Mouse (Mus musculus): Measurements from ENCODE around the gene Srpk1. TPM values are rescaled to one million over a fixed set of nuclear protein-coding genes. Genes with fewer than 3 reads are reported as not detected.
"Not testable (repeated sequence)": the region's sequence is repeated elsewhere in the genome, so short reads cannot be mapped to it uniquely, and the experiment has no call there.

Srpk1 gene
- polyA plus RNA-seq, 1 experiment from 2014 or later: 117 TPM

GRCm38 (mm10) chr17:28572521-28572920, 50.0 kb downstream of the Srpk1 start:
- Histone ChIP-seq H3K9me3 (no peaks in the 10 kb centered on the region), H3K9ac (replicated peaks) (no peak overlapping the region), H3K4me3 (no peak overlapping the region), H3K4me2 (replicated peaks) (no peak overlapping the region), H3K36me3 (no peaks in the 10 kb centered on the region), H3K27me3 (0 out of 2 replicates have a peak, but pooled peaks cover 14% of the 10 kb centered on the region), H3K27ac (replicated peaks) (no peak overlapping the region), H3K4me1 (peaks cover 9% of the 10 kb centered on the region)
- WGBS: 86% methylated on average over 7 of the region's 7 CpGs
- no peak for ATAC-seq (ENCODE audit: low FRiP score, low read depth)

GRCm38 (mm10) chr17:28571868-28572267, 50.6 kb downstream of the Srpk1 start:
- no peak overlapping the region for H3K27ac ChIP-seq (replicated peaks)
- H3K4me2 ChIP-seq (replicated peaks): no peak overlapping the region
- 0 out of 2 replicates have a peak, but pooled peaks cover 14% of the 10 kb centered on the region for H3K27me3 ChIP-seq
- H3K9me3 ChIP-seq: no peaks in the 10 kb centered on the region
- no peak for ATAC-seq (ENCODE audit: low FRiP score, low read depth)
- H3K36me3 ChIP-seq: no peaks in the 10 kb centered on the region
- H3K4me1 ChIP-seq: peaks cover 9% of the 10 kb centered on the region
- 83% methylated on average over 3 of the region's 3 CpGs for WGBS
- no peak overlapping the region for H3K9ac ChIP-seq (replicated peaks)
- no peak overlapping the region for H3K4me3 ChIP-seq

- no peaks in the 10 kb centered on the region for H3K36me3 ChIP-seq
- H3K9me3 ChIP-seq: no peaks in the 10 kb centered on the region
- ATAC-seq (ENCODE audit: low FRiP score, low read depth): no peak
- H3K4me1 ChIP-seq: no peaks in the 10 kb centered on the region
- 15% methylated on average over 3 of the region's 3 CpGs for WGBS
- no peak overlapping the region for H3K4me2 ChIP-seq (replicated peaks)
- no peak overlapping the region for H3K27ac ChIP-seq (replicated peaks)
- no peak overlapping the region for H3K4me3 ChIP-seq
- H3K27me3 ChIP-seq: no peaks in the 10 kb centered on the region
- no peak overlapping the region for H3K9ac ChIP-seq (replicated peaks)
These were observed 55.0 kb downstream of the Srpk1 start for GRCm38 (mm10) chr17:28567541-28567940.

- H3K9me3 ChIP-seq: no peaks in the 10 kb centered on the region
- no peak for ATAC-seq (ENCODE audit: low FRiP score, low read depth)
- no peaks in the 10 kb centered on the region for H3K4me1 ChIP-seq
- H3K27ac ChIP-seq (replicated peaks): no peak overlapping the region
- H3K4me3 ChIP-seq: no peak overlapping the region
- no peak overlapping the region for H3K9ac ChIP-seq (replicated peaks)
- H3K4me2 ChIP-seq (replicated peaks): no peak overlapping the region
- no peaks in the 10 kb centered on the region for H3K36me3 ChIP-seq
- no peaks in the 10 kb centered on the region for H3K27me3 ChIP-seq
These were observed 57.3 kb downstream of the Srpk1 start for GRCm38 (mm10) chr17:28565181-28565580.

- no peak for ATAC-seq (ENCODE audit: low FRiP score, low read depth)
- Histone ChIP-seq H3K4me2 (replicated peaks) (no peak overlapping the region), H3K36me3 (no peaks in the 10 kb centered on the region), H3K9ac (replicated peaks) (no peak overlapping the region), H3K4me1 (peaks cover 3% of the 10 kb centered on the region; the same call in 1 of the 2 replicates), H3K27me3 (no peaks in the 10 kb centered on the region), H3K4me3 (no peak overlapping the region), H3K9me3 (no peaks in the 10 kb centered on the region), H3K27ac (replicated peaks) (no peak overlapping the region)
- WGBS: 58% methylated on average over 7 of the region's 7 CpGs
These were observed 60.9 kb downstream of the Srpk1 start for GRCm38 (mm10) chr17:28561613-28562012.

GRCm38 (mm10) chr17:28560598-28560997, 61.9 kb downstream of the Srpk1 start, which contains the start of gene Clps:
TSS of gene Clps (minus strand) at chr17:28560766.
- H3K36me3 ChIP-seq: no peaks in the 10 kb centered on the region
- H3K9ac ChIP-seq (replicated peaks): no peak within 1 kb of the TSS
- no peak within 1 kb of the TSS for H3K4me3 ChIP-seq
- H3K9me3 ChIP-seq: no peaks in the 10 kb centered on the region
- H3K27me3 ChIP-seq: no peaks in the 10 kb centered on the region
- H3K27ac ChIP-seq (replicated peaks): no peak within 1 kb of the TSS
- no peak for ATAC-seq (ENCODE audit: low FRiP score, low read depth)
- peaks cover 12% of the 10 kb centered on the region for H3K4me1 ChIP-seq
- 86% methylated on average over 4 of the region's 4 CpGs for WGBS
- H3K4me2 ChIP-seq (replicated peaks): no peak within 1 kb of the TSS

- 80% methylated on average over 6 of the region's 6 CpGs for WGBS
- no peak for ATAC-seq (ENCODE audit: low FRiP score, low read depth)
- H3K4me1 ChIP-seq: peaks cover 15% of the 10 kb centered on the region
- no peaks in the 10 kb centered on the region for H3K9me3 ChIP-seq
- no peak overlapping the region for H3K4me2 ChIP-seq (replicated peaks)
- no peak overlapping the region for H3K4me3 ChIP-seq
- no peaks in the 10 kb centered on the region for H3K27me3 ChIP-seq
- H3K36me3 ChIP-seq: no peaks in the 10 kb centered on the region
- no peak overlapping the region for H3K27ac ChIP-seq (replicated peaks)
- no peak overlapping the region for H3K9ac ChIP-seq (replicated peaks)
These were observed 64.7 kb downstream of the Srpk1 start for GRCm38 (mm10) chr17:28557772-28558171.

GRCm38 (mm10) chr17:28556635-28557396, 65.7 kb downstream of the Srpk1 start:
- H3K27ac ChIP-seq (replicated peaks): no peak overlapping the region
- H3K9me3 ChIP-seq: no peaks in the 10 kb centered on the region
- peaks cover 15% of the 10 kb centered on the region for H3K4me1 ChIP-seq
- no peak overlapping the region for H3K4me2 ChIP-seq (replicated peaks)
- H3K9ac ChIP-seq (replicated peaks): no peak overlapping the region
- 56% methylated on average over 6 of the region's 6 CpGs for WGBS
- H3K36me3 ChIP-seq: no peaks in the 10 kb centered on the region
- no peak for ATAC-seq (ENCODE audit: low FRiP score, low read depth)
- H3K27me3 ChIP-seq: no peaks in the 10 kb centered on the region
- H3K4me3 ChIP-seq: no peak overlapping the region

- H3K27ac ChIP-seq (replicated peaks); H3K9me3 ChIP-seq; H3K4me2 ChIP-seq (replicated peaks); H3K36me3 ChIP-seq; ATAC-seq (ENCODE audit: low FRiP score, low read depth); H3K27me3 ChIP-seq; H3K4me3 ChIP-seq; H3K9ac ChIP-seq (replicated peaks): not testable (repeated sequence)
- 95% methylated on average over 4 of the region's 4 CpGs for WGBS
- peaks cover 15% of the 10 kb centered on the region for H3K4me1 ChIP-seq
These were observed 68.5 kb downstream of the Srpk1 start for GRCm38 (mm10) chr17:28554021-28554420.

- H3K9ac ChIP-seq (replicated peaks): no peak overlapping the region
- ATAC-seq (ENCODE audit: low FRiP score, low read depth): no peak
- H3K4me2 ChIP-seq (replicated peaks): no peak overlapping the region
- 5% methylated on average over 14 of the region's 14 CpGs for WGBS
- no peak overlapping the region for H3K27ac ChIP-seq (replicated peaks)
- no peaks in the 10 kb centered on the region for H3K9me3 ChIP-seq
- H3K27me3 ChIP-seq: no peaks in the 10 kb centered on the region
- H3K4me1 ChIP-seq: peaks cover 15% of the 10 kb centered on the region
- H3K36me3 ChIP-seq: no peaks in the 10 kb centered on the region
- H3K4me3 ChIP-seq: no peak overlapping the region
These were observed 69.3 kb downstream of the Srpk1 start for GRCm38 (mm10) chr17:28553040-28553793.

- no peaks in the 10 kb centered on the region for H3K27me3 ChIP-seq
- no peak within 1 kb of the TSS for H3K27ac ChIP-seq (replicated peaks)
- no peaks in the 10 kb centered on the region for H3K9me3 ChIP-seq
- no peaks in the 10 kb centered on the region for H3K36me3 ChIP-seq
- no peak within 1 kb of the TSS for H3K4me3 ChIP-seq
- no peak for ATAC-seq (ENCODE audit: low FRiP score, low read depth)
- no peak within 1 kb of the TSS for H3K9ac ChIP-seq (replicated peaks)
- no peak within 1 kb of the TSS for H3K4me2 ChIP-seq (replicated peaks)
- 0 out of 2 replicates have a peak, but pooled peaks cover 3% of the 10 kb centered on the region for H3K4me1 ChIP-seq
- WGBS: 83% methylated on average over 14 of the region's 14 CpGs
These were observed 73.4 kb downstream of the Srpk1 start, which contains the start of gene Clpsl2 for GRCm38 (mm10) chr17:28549111-28549510. TSS of gene Clpsl2 (plus strand) at chr17:28549411.

- no peak overlapping the region for H3K9ac ChIP-seq (replicated peaks)
- no peaks in the 10 kb centered on the region for H3K36me3 ChIP-seq
- H3K4me2 ChIP-seq (replicated peaks): no peak overlapping the region
- no peak for ATAC-seq (ENCODE audit: low FRiP score, low read depth)
- no peak overlapping the region for H3K27ac ChIP-seq (replicated peaks)
- H3K4me1 ChIP-seq: 0 out of 2 replicates have a peak, but pooled peaks cover 3% of the 10 kb centered on the region
- H3K27me3 ChIP-seq: no peaks in the 10 kb centered on the region
- no peak overlapping the region for H3K4me3 ChIP-seq
- 75% methylated on average over 11 of the region's 11 CpGs for WGBS
- no peaks in the 10 kb centered on the region for H3K9me3 ChIP-seq
These were observed 74.0 kb downstream of the Srpk1 start for GRCm38 (mm10) chr17:28548550-28548949.
